Mouse (Mus musculus) heart, embryonic 15.5 days (tissue): ENCODE data around the gene Ascl3. TPM values are rescaled to one million over a fixed set of nuclear protein-coding genes. Genes with fewer than 3 reads are reported as not detected.

Source experiments
- ATAC-seq: fragments of 200-750 bp; cut with Nextera tagmentation; replicated peaks from 2 replicates; pipeline ENCODE4 v1.8.0; 2017; ENCODE audit warnings: low read depth, moderate TSS enrichment; ENCODE audit not compliant: insufficient number of reproducible peaks, insufficient read depth, low FRiP score
- H3K27ac ChIP-seq: fragments of 300-500 bp; sonication (generic); 2 replicates; pipeline ENCODE4 v1.5.1; 2015; ENCODE audit warnings: mild to moderate bottlenecking, inconsistent platforms
- H3K27me3 ChIP-seq: fragments of 300-500 bp; sonication (generic); 2 replicates; pipeline ENCODE4 v1.6.1; 2015; ENCODE audit warnings: inconsistent platforms
- H3K36me3 ChIP-seq: fragments of 300-500 bp; sonication (generic); 2 replicates; pipeline ENCODE4 v1.6.1; 2015; ENCODE audit warnings: mild to moderate bottlenecking, inconsistent platforms
- H3K4me1 ChIP-seq: fragments of 300-500 bp; sonication (generic); replicated peaks from 2 replicates; pipeline ENCODE4 v1.6.1; 2015; ENCODE audit warnings: inconsistent platforms
- H3K4me2 ChIP-seq: fragments of 300-500 bp; sonication (generic); 2 replicates; pipeline ENCODE4 v1.6.1; 2015; ENCODE audit warnings: inconsistent platforms, mild to moderate bottlenecking, moderate library complexity
- H3K4me3 ChIP-seq: fragments of 300-500 bp; sonication (generic); 2 replicates; pipeline ENCODE4 v1.5.1; 2015; ENCODE audit warnings: mild to moderate bottlenecking, inconsistent platforms
- H3K9ac ChIP-seq: fragments of 300-500 bp; sonication (generic); 2 replicates; pipeline ENCODE4 v1.6.1; 2015; ENCODE audit warnings: mild to moderate bottlenecking, inconsistent platforms
- H3K9me3 ChIP-seq: fragments of 300-500 bp; sonication (generic); replicated peaks from 2 replicates; pipeline ENCODE4 v1.6.1; 2016; ENCODE audit warnings: inconsistent platforms
- WGBS: fragments of 180-500 bp; shearing (Covaris S2); methylation state at CpG from one replicate; pipeline ENCODE4 v1.1.7; 2015; ENCODE audit warnings: mixed read lengths; 5-methylcytosine and 5-hydroxymethylcytosine counted together
- polyA plus RNA-seq: library from polyadenylated mRNA; unstranded; fragments of >200 nt; fragmentation: Nextera tagmentation; extraction: Ambion mirVana; gene quantifications from 2 replicates; pipeline ENCODE4 v1.2.1, GENCODE M21; 2015

Gene Ascl3
- polyA plus RNA-seq, 1 experiment from 2014 or later: not detected

DNA sequence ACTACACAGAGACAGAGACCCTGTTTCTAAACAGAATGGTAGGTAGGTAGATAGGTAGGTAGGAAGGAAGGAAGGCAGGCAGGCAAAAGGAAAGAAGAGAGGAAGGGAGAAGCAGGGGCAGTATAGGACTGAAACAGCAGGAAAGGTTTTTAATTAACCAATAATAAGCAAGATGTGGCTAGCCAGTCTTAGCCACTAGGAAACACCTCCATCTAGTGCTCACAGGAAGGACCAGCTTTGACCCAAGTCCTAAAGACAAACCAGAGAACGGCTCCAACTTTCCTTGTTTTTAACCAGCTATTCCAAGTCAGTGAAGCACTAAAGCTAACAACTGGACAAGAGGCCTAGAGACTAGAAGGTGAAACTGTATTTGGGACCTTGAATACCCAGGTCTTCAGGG lies 16.2 kb upstream of the Ascl3 start:
- H3K4me2 ChIP-seq: no peak overlapping the region
- ATAC-seq: no peak
- WGBS: 54% methylated on average over 1 of the region's 1 CpGs
- no peaks in the 10 kb centered on the region for H3K9me3 ChIP-seq
- H3K4me3 ChIP-seq: no peak overlapping the region
- peaks cover 36% of the 10 kb centered on the region for H3K36me3 ChIP-seq
- no peaks in the 10 kb centered on the region for H3K27me3 ChIP-seq
- H3K4me1 ChIP-seq: peaks cover 13% of the 10 kb centered on the region
- no peak overlapping the region for H3K9ac ChIP-seq
- H3K27ac ChIP-seq: no peak overlapping the region

DNA sequence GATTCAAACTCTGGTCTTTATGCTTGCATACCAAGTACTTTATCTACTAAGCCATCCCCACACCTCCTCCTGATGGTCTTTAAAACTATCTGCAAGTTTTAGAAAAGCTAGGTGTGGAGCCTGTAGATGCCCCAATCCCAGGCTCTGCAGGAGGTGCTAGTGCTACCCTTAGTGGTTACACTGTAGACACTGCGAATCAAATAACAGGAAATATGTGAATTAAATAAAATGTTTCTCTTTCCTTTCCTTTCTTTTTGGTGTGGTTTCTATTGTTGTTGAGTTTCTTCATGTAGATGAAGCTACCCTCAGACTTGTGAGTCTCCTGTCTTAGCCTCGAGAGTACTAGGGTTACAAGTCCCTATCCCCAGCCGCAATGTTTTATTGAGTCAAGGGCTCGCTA lies 10.2 kb upstream of the Ascl3 start:
- Histone ChIP-seq H3K4me2 (no peak overlapping the region), H3K9ac (no peak overlapping the region), H3K4me1 (no peaks in the 10 kb centered on the region), H3K36me3 (peaks cover 58% of the 10 kb centered on the region), H3K4me3 (no peak overlapping the region), H3K9me3 (no peaks in the 10 kb centered on the region), H3K27ac (no peak overlapping the region), H3K27me3 (no peaks in the 10 kb centered on the region)
- no peak for ATAC-seq
- 86% methylated on average over 4 of the region's 4 CpGs for WGBS

DNA sequence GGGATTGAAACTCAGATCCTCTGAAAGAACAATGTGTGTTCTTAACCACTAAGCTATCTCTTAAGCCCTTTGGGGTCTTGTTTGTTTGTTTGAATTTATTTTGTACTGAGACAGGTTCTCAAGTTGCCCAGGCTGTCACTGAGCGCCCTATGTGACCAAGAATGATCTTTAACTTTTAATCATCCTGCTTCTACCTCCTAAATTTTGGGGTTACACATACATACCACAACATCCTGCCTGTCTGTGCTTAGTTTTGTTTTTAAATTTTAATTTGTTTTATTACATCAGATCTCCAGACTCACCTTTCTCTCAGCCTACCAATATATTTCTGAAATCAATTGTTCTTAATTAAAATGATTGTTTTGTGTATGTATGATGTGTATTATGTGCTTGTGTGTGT lies 9.5 kb upstream of the Ascl3 start:
- WGBS: 89% methylated on average over 1 of the region's 1 CpGs
- peaks cover 60% of the 10 kb centered on the region for H3K36me3 ChIP-seq

DNA sequence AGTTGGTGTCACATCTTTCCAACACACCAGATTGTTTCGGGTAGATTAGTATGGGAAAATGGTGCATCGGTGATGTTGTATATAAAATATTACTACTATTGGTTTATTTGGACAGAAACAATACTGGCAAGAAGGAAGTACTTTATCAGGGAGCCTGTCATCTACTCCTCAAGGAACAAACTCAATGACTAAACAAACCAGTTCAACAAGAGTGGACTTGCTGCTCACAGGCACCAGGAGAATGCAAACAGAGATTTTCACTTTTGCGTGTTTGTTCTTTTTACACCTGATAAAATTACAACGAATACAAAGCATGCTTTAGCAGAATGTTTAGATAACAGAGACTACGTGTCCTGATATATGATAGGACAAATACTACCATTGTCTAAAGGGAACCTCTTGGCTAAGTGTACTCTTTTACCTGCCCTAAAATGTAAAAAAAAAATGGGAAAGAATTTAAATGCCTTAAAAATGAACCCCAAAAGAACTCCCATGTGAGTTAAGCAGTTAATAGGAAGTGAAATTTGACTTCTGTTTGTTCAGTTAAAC lies 8.4 kb upstream of the Ascl3 start:
- Histone ChIP-seq H3K4me2 (no peak overlapping the region), H3K4me3 (no peak overlapping the region), H3K4me1 (no peaks in the 10 kb centered on the region), H3K9me3 (no peaks in the 10 kb centered on the region), H3K27ac (no peak overlapping the region), H3K36me3 (peaks cover 61% of the 10 kb centered on the region), H3K9ac (no peak overlapping the region), H3K27me3 (no peaks in the 10 kb centered on the region)
- WGBS: 67% methylated on average over 5 of the region's 5 CpGs
- no peak for ATAC-seq

More for the DNA sequence above, 9.5 kb upstream of the Ascl3 start:
- no peak overlapping the region for H3K27ac ChIP-seq
- no peak for ATAC-seq
- no peak overlapping the region for H3K9ac ChIP-seq
- no peaks in the 10 kb centered on the region for H3K9me3 ChIP-seq
- no peaks in the 10 kb centered on the region for H3K27me3 ChIP-seq
- no peak overlapping the region for H3K4me2 ChIP-seq
- no peaks in the 10 kb centered on the region for H3K4me1 ChIP-seq
- H3K4me3 ChIP-seq: no peak overlapping the region

DNA sequence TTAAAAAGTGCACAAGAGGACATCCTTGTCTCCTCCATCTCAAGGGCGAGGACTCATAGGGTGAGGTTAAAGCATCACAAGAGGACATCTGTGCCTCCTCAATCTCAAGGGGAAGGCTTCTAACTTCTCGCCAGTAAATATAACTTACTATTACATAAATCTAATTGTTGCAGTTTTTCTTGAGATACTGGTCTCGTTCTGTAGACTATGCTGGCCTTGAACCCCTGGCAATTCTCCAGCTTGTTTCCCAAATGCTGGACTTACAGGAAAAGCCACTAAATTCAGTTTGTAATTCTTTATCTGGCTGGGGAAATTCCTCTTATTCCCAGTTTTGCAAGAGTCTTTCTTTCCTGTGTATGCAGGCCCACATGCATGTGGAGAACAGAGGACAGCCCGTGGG lies 3.3 kb upstream of the Ascl3 start:
- Histone ChIP-seq H3K4me3 (no peak overlapping the region), H3K9me3 (no peaks in the 10 kb centered on the region), H3K9ac (no peak overlapping the region), H3K27me3 (no peaks in the 10 kb centered on the region), H3K36me3 (peaks cover 20% of the 10 kb centered on the region), H3K4me1 (peaks cover 3% of the 10 kb centered on the region; the same call in 1 of the 2 replicates), H3K4me2 (no peak overlapping the region), H3K27ac (no peak overlapping the region)
- ATAC-seq: no peak
- 79% methylated on average over 4 of the region's 4 CpGs for WGBS

DNA sequence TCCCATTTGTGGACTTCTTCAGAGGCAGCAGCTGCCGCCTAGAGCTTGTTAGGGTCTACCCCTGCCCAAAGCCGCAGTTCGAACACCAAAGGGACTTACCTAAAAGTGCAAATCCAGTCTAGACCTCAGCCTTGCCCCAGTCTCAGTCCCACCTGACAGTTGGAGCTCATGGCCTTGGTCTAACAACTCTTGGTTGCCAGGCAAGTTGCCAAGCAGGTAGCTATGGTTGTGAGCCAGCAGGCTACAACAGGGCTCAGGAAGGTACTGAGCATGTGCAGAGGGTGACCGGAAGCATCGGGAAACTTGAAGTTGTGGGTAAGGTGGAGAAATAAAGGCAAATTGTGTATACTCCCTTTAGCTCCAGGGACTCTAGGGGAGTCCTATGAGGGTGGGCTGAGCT lies 7.8 kb downstream of the Ascl3 start, which contains the start of gene BC051019:
Gene BC051019 (minus strand): TSS at position 154 of the 400 bp plus-strand sequence.
- WGBS: 91% methylated on average over 5 of the region's 5 CpGs
- H3K4me3 ChIP-seq: no peak within 1 kb of the TSS
- H3K4me1 ChIP-seq: no peaks in the 10 kb centered on the region; the same call in 1 of the 2 replicates
- no peaks in the 10 kb centered on the region for H3K9me3 ChIP-seq
- no peak for ATAC-seq
- H3K9ac ChIP-seq: no peak within 1 kb of the TSS
- no peak within 1 kb of the TSS for H3K4me2 ChIP-seq
- H3K27ac ChIP-seq: no peak within 1 kb of the TSS
- no peaks in the 10 kb centered on the region for H3K27me3 ChIP-seq
- H3K36me3 ChIP-seq: no peaks in the 10 kb centered on the region

DNA sequence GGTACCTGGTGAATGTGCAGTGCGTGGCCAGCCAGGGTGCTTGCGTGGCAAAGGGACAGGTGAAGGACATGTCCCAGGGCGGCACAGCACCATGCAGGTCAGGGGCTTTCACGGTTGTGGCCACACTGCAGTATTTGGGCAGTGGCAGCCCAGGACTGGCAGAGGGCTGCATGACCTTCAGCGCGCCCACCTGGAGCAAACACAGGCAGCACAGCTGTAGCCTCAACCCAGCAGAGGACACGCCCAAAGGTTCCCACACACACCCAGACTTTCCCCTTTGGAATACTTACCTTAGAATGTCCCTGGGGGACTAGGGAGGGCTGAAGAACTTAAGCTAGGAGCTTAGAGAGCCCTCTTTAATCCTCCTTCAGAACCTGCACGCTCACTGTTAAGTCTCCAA lies 8.4 kb downstream of the Ascl3 start:
- 92% methylated on average over 8 of the region's 8 CpGs for WGBS
- Histone ChIP-seq H3K4me1 (no peaks in the 10 kb centered on the region), H3K9ac (no peak overlapping the region), H3K27me3 (no peaks in the 10 kb centered on the region), H3K4me3 (no peak overlapping the region), H3K4me2 (no peak overlapping the region), H3K27ac (no peak overlapping the region), H3K36me3 (no peaks in the 10 kb centered on the region), H3K9me3 (no peaks in the 10 kb centered on the region)
- ATAC-seq: no peak

DNA sequence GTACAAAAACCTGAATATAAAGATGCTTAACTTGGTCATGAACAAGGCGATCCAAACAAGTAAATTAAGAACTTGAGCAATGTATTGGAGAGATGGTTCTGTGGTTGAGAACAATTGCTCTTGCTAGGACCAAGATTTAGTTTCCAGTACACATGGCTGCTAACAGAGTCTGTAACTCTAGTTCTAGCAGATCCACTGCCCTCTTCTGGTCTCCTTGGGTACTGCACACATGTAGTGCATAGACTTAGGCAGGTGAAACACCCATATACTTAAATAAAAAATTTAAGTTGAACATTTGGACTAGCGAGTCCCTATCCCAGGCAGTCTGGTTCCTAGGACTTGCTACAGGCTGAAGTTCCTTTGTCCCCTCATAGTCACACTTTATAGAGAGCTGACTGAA lies 8.9 kb downstream of the Ascl3 start:
- Histone ChIP-seq H3K27ac (no peak overlapping the region), H3K4me3 (no peak overlapping the region), H3K4me2 (no peak overlapping the region), H3K27me3 (no peaks in the 10 kb centered on the region), H3K9me3 (no peaks in the 10 kb centered on the region), H3K4me1 (no peaks in the 10 kb centered on the region), H3K36me3 (no peaks in the 10 kb centered on the region), H3K9ac (no peak overlapping the region)
- no peak for ATAC-seq
- 94% methylated on average over 2 of the region's 2 CpGs for WGBS

DNA sequence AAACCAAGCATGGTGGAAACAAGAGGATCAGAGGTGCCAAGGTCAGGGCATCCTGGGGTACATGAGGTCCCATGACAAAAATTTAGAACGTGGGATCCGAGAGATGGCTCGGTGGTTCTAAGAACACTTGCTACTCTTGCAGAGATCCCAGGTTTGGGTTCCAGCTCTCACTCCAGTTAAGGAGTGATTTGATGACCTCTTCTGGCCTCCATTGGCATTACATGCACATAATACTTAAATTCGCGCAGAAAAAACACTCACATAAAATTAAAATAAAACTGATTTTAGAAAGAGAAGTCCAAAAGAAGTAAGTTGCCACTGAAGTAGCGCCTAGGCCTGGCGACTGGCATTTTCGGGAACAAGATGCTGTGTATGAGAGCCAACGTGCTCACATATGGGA lies 12.2 kb downstream of the Ascl3 start:
- Histone ChIP-seq H3K4me1 (no peaks in the 10 kb centered on the region), H3K36me3 (no peaks in the 10 kb centered on the region), H3K9me3 (no peaks in the 10 kb centered on the region), H3K4me2 (no peak overlapping the region), H3K9ac (no peak overlapping the region), H3K27ac (no peak overlapping the region), H3K4me3 (no peak overlapping the region), H3K27me3 (no peaks in the 10 kb centered on the region)
- no peak for ATAC-seq
- 62% methylated on average over 9 of the region's 9 CpGs for WGBS

DNA sequence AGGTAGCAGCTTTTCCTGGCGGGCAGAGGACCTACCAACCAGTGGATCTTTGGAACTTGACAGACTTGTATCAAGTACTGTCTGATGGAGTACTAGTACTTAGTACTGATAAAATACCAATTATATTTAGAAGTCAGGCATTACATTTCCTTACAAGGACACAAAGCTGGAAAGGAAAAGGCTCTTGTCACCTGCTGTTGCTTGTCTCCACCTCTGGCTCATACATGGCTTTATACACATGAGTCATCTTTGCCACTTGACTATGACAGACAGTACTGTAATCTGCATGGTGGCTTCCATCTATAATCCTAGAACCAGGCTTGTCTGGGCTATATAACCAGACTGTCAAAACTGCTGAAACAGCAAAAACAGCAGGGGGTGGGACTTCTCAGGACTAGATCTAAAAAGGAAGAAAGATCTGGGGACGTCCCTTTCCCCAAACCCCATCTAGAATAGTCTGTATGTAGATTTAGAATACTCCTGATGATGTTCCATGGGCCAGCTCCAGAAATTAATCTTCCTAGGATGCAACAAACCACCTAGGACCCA lies 18.0 kb downstream of the Ascl3 start:
- Histone ChIP-seq H3K27me3 (no peaks in the 10 kb centered on the region), H3K27ac (no peak overlapping the region), H3K9ac (no peak overlapping the region), H3K36me3 (peaks cover 8% of the 10 kb centered on the region), H3K4me1 (peaks cover 13% of the 10 kb centered on the region), H3K4me3 (no peak overlapping the region), H3K9me3 (no peaks in the 10 kb centered on the region), H3K4me2 (no peak overlapping the region)
- ATAC-seq: no peak
- 85% methylated on average over 2 of the region's 2 CpGs for WGBS

DNA sequence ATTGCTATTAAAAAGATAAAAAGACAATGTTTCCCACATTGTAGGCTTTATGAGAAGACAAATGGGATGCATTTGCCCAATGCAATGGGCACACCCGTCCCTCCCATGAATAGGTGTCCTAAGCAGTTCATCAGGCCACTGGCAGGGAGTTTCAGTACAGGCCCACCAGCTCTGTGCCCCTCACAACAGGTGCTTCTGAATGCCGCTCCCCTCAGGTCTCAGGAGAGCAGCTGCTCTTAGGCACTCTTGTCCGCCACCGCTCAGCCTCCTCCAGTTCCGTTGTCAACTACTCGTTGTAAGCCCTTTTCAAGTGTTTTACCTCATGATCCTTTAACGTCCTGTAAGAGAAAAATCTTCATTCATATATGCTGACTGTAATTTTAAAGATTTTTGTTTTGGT lies 19.3 kb downstream of the Ascl3 start:
- no peaks in the 10 kb centered on the region for H3K9me3 ChIP-seq
- H3K4me2 ChIP-seq: no peak overlapping the region
- H3K4me1 ChIP-seq: peaks cover 26% of the 10 kb centered on the region
- H3K27ac ChIP-seq: no peak overlapping the region
- H3K4me3 ChIP-seq: no peak overlapping the region
- no peak for ATAC-seq
- 85% methylated on average over 7 of the region's 7 CpGs for WGBS
- H3K9ac ChIP-seq: no peak overlapping the region
- no peaks in the 10 kb centered on the region for H3K27me3 ChIP-seq
- peaks cover 8% of the 10 kb centered on the region for H3K36me3 ChIP-seq

DNA sequence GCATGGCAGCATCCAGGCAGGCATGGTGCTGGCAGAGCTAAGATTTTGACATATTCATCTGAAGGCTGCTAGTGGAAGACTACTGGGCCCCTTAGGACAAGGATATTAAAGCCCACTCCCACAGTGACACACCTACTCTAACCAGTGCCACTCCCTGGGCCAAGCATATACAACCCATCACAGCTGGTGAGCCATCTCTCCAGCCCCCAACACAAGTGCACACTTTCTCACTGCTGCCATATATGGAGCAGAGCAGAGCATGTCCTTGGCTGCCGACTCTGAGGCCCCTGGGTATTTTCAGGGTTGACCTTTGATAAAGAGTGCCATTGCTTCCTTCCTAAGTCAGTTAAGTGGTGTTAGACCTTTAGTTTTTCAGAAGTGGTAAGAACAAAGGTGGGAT lies 21.5 kb downstream of the Ascl3 start:
- Histone ChIP-seq H3K4me3 (no peak overlapping the region), H3K9me3 (no peaks in the 10 kb centered on the region), H3K4me1 (peaks cover 27% of the 10 kb centered on the region), H3K4me2 (no peak overlapping the region), H3K27me3 (no peaks in the 10 kb centered on the region), H3K36me3 (peaks cover 8% of the 10 kb centered on the region), H3K9ac (no peak overlapping the region), H3K27ac (peak overlapping the region; percentile 78)
- no peak for ATAC-seq
- 29% methylated on average over 1 of the region's 1 CpGs for WGBS
